Mouse (Mus musculus) limb, embryonic 14.5 days (tissue): ENCODE measurements around the gene Cmbl. TPM values are rescaled to one million over a fixed set of nuclear protein-coding genes. Genes with fewer than 3 reads are reported as not detected.
A peak's percentile ranks its signal among the peaks of the same experiment; 100 is the strongest.

Experiments used
- ATAC-seq: fragments of 200-750 bp; cut with Nextera tagmentation; 2 replicates; pipeline ENCODE4 v1.8.0; 2017; ENCODE audit warnings: low read depth, moderate number of reproducible peaks, moderate TSS enrichment; ENCODE audit not compliant: low FRiP score
- DNase-seq: peaks from one replicate; pipeline ENCODE4 v3.0.0-alpha.2; 2015; ENCODE audit warnings: low spot score
- H3K27ac ChIP-seq: fragments of 300-500 bp; sonication (generic); replicated peaks from 2 replicates; pipeline ENCODE4 v1.5.1; 2014; ENCODE audit warnings: low read depth, mild to moderate bottlenecking, low read length, moderate library complexity, mixed read lengths
- H3K27me3 ChIP-seq: fragments of 300-500 bp; sonication (generic); 2 replicates; pipeline ENCODE4 v1.6.1; 2014; ENCODE audit warnings: low read length, mixed read lengths; ENCODE audit not compliant: control insufficient read depth, insufficient read depth
- H3K36me3 ChIP-seq: fragments of 300-500 bp; sonication (generic); 2 replicates; pipeline ENCODE4 v1.6.1; 2014; ENCODE audit warnings: mild to moderate bottlenecking, low read length, moderate library complexity, mixed read lengths; ENCODE audit not compliant: control insufficient read depth, insufficient read depth
- H3K4me1 ChIP-seq: fragments of 300-500 bp; sonication (generic); 2 replicates; pipeline ENCODE4 v1.6.1; 2014; ENCODE audit warnings: antibody characterized with exemption, low read length, mixed read lengths; ENCODE audit not compliant: control insufficient read depth, insufficient read depth
- H3K4me2 ChIP-seq: fragments of 300-500 bp; sonication (generic); replicated peaks from 2 replicates; pipeline ENCODE4 v1.6.1; 2014; ENCODE audit warnings: low read depth, mild to moderate bottlenecking, low read length, moderate library complexity; ENCODE audit not compliant: severe bottlenecking
- H3K4me3 ChIP-seq: fragments of 300-500 bp; sonication (generic); replicated peaks from 2 replicates; pipeline ENCODE4 v1.5.1; 2014; ENCODE audit warnings: low read length
- H3K9ac ChIP-seq: fragments of 300-500 bp; sonication (generic); 2 replicates; pipeline ENCODE4 v1.6.1; 2014; ENCODE audit warnings: mild to moderate bottlenecking, low read depth, low read length, moderate library complexity; ENCODE audit not compliant: severe bottlenecking
- H3K9me3 ChIP-seq: fragments of 300-500 bp; sonication (generic); 2 replicates; pipeline ENCODE4 v1.6.1; 2016; ENCODE audit warnings: low read length; ENCODE audit not compliant: control insufficient read depth
- POLR2A ChIP-seq: fragments of 200-500 bp; IDR thresholded peaks from 2 replicates; pipeline ENCODE4 v1.8.0; 2012; ENCODE audit warnings: inconsistent platforms, mild to moderate bottlenecking, moderate library complexity, borderline replicate concordance; ENCODE audit not compliant: insufficient read depth, insufficient read length; ENCODE audit errors: extremely low read depth
- WGBS: fragments of 180-500 bp; shearing (Covaris S2); extraction: QIAGEN DNeasy Blood & Tissue Kit; methylation state at CpG from one replicate; pipeline ENCODE4 v1.1.7; 2014; 5-methylcytosine and 5-hydroxymethylcytosine counted together
- polyA plus RNA-seq, 2 experiments: library from polyadenylated mRNA; depleted of rRNA in 1 of 2; stranded (reverse) in 1 of 2; unstranded in 1 of 2; fragments of >200 nt; fragmentation: Nextera tagmentation in 1 of 2; extraction: Ambion mirVana in 1 of 2; gene quantifications; 2 replicates each; pipeline versions ENCODE4 v1.2.1 to v1.2.3; 2012 to 2014

Gene Cmbl
- polyA plus RNA-seq, 2 experiments = 2.2 to 3.0 TPM

- ATAC-seq = no peak
- 90% methylated on average over 5 of the region's 5 CpGs for WGBS
Measured at GRCm38 (mm10) chr15:31590176-31590575, 25.0 kb downstream of the Cmbl start.

DNA sequence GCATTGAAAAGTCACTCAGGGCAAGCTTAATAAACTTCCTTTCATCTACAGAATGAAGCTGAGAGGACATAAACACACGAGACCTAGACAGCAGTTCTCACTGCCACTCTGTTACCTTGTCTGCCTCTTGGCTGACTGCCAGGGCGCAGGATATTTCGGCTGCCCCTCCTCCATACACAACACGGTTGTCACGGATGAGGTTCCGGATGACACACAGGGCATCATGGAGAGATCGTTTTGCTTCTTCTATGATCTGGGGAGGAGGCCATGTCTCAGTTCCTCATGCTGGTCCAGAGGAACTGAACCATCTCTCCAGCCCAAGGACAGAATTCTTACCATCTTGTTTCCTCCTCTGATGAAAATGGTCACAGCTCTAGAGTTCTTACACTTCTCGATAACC is 27.3 kb downstream of the Cmbl start:
- no peak overlapping the region for H3K9ac ChIP-seq
- DNase-seq (no peak), ATAC-seq (no peak)
- H3K9me3 ChIP-seq = no peaks in the 10 kb centered on the region
- no peak overlapping the region for H3K27ac ChIP-seq
- H3K4me3 ChIP-seq = no peak overlapping the region
- no peak for TF ChIP-seq POLR2A
- 90% methylated on average over 8 of the region's 8 CpGs for WGBS
- peaks cover 86% of the 10 kb centered on the region for H3K36me3 ChIP-seq
- peaks cover 3% of the 10 kb centered on the region for H3K4me1 ChIP-seq
- H3K4me2 ChIP-seq = no peak overlapping the region
- no peaks in the 10 kb centered on the region for H3K27me3 ChIP-seq

More at GRCm38 (mm10) chr15:31590176-31590575, 25.0 kb downstream of the Cmbl start:
- Histone ChIP-seq H3K4me1 (peaks cover 3% of the 10 kb centered on the region; the same call in 1 of the 2 replicates), H3K27me3 (no peaks in the 10 kb centered on the region), H3K4me2 (no peak overlapping the region), H3K4me3 (no peak overlapping the region), H3K9ac (no peak overlapping the region), H3K27ac (no peak overlapping the region), H3K9me3 (no peaks in the 10 kb centered on the region), H3K36me3 (peaks cover 62% of the 10 kb centered on the region)
- TF ChIP-seq POLR2A = no peak
- DNase-seq = no peak

DNA sequence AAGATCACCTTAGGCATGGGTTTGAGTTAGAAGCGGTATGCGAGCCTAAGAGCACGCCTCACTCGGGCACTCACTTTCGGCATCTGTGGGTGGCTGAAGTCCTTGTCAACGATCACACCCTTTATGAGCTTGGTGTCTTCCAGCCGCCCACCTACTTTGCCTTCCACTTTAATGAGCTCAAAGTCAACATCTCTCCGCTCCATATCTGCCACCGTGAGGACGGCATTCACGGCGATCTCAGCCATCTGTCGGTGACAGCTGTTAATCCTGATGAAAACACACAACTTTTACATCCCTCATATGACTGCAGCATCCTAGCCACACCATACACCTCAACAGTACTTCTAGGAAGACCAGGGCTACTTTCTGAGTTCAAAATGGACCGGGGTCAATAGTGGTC is 29.1 kb downstream of the Cmbl start:
- H3K4me1 ChIP-seq = peaks cover 5% of the 10 kb centered on the region
- no peak overlapping the region for H3K4me3 ChIP-seq
- DNase-seq (no peak), ATAC-seq (no peak)
- no peak overlapping the region for H3K4me2 ChIP-seq
- no peak overlapping the region for H3K27ac ChIP-seq
- H3K36me3 ChIP-seq = peaks cover 90% of the 10 kb centered on the region
- 95% methylated on average over 14 of the region's 14 CpGs for WGBS
- no peaks in the 10 kb centered on the region for H3K27me3 ChIP-seq
- no peak overlapping the region for H3K9ac ChIP-seq
- H3K9me3 ChIP-seq = no peaks in the 10 kb centered on the region
- TF ChIP-seq POLR2A = no peak

DNA sequence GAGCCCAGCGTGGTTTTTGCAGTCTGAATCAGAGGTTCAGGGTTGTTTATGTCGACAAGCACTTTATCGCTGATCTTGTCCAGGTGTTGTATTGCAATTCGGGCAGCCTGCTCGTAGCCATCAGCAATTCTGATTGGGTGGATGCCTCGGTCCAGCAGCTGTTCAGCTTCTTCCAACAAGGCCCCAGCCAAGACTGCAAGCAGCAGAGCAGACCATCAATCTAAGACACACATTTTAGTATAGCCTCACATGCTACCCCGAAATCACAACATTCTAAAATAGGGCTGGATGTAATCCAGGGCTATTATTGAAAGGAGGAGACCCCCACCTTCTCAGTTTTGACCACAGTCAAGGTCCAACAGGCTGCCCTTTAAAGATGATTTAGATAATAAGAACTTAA is 30.5 kb downstream of the Cmbl start:
- Histone ChIP-seq H3K27ac (no peak overlapping the region), H3K4me1 (peaks cover 11% of the 10 kb centered on the region), H3K4me2 (no peak overlapping the region), H3K9ac (no peak overlapping the region), H3K27me3 (no peaks in the 10 kb centered on the region), H3K4me3 (no peak overlapping the region), H3K9me3 (no peaks in the 10 kb centered on the region), H3K36me3 (peaks cover 76% of the 10 kb centered on the region)
- ATAC-seq (no peak), DNase-seq (no peak)
- TF ChIP-seq POLR2A = no peak
- WGBS = 90% methylated on average over 7 of the region's 7 CpGs

- H3K9ac ChIP-seq = no peak overlapping the region
- peaks cover 17% of the 10 kb centered on the region for H3K4me1 ChIP-seq
- H3K4me3 ChIP-seq = peak overlapping the region; percentile 87
- peaks cover 34% of the 10 kb centered on the region for H3K36me3 ChIP-seq
- H3K27ac ChIP-seq = no peak overlapping the region
- ATAC-seq = no peak
- no peaks in the 10 kb centered on the region for H3K9me3 ChIP-seq
- TF ChIP-seq POLR2A = no peak
- peak overlapping the region; percentile 89 for H3K4me2 ChIP-seq
- WGBS = 66% methylated on average over 4 of the region's 4 CpGs
- no peaks in the 10 kb centered on the region for H3K27me3 ChIP-seq
- DNase-seq = no peak
Measured at GRCm38 (mm10) chr15:31599834-31600233, 34.6 kb downstream of the Cmbl start.

DNA sequence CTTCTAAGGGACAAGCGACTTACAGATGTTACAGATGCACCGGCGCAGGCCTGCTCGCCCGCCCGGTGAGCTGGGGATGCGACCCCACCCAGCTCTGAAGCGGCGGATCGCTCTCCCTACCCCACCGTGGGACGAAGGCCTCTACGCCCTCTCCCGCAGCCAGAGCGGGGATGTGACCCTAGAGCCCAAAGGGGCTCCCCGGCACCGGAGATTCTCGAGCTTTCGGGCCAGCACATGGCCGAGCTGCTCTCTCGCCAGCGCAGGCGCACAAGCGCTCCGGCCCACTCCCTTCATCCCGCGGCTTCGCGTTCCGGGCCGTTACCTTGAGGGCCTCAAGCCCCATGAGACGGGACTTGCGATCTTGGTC is 36.1 kb downstream of the Cmbl start:
- no peaks in the 10 kb centered on the region for H3K9me3 ChIP-seq
- no peak for DNase-seq
- peak overlapping the region; percentile 93 for H3K27ac ChIP-seq
- H3K4me2 ChIP-seq = peak overlapping the region; percentile 89
- peak overlapping the region; percentile 94 for H3K9ac ChIP-seq
- WGBS = under 1% methylated on average over 32 of the region's 33 CpGs
- H3K4me1 ChIP-seq = peaks cover 17% of the 10 kb centered on the region
- H3K27me3 ChIP-seq = no peaks in the 10 kb centered on the region
- peaks cover 20% of the 10 kb centered on the region for H3K36me3 ChIP-seq
- ATAC-seq = peak; percentile 66
- peak overlapping the region; percentile 87 for H3K4me3 ChIP-seq
- no peak for TF ChIP-seq POLR2A
